Mouse (Mus musculus): Measurements from ENCODE around the gene Eda2r.

The Eda2r gene

GRCm38 (mm10) chrX:97377065-97377421 lies at the start of gene Eda2r:
Gene Eda2r (minus strand): TSS chrX:97377216.
- peak; percentile 27 to 67 for DNase-seq

- DNase-seq, result no peak
Measured at GRCm38 (mm10) chrX:97397872-97398271, 20.9 kb upstream of the Eda2r start.

GRCm38 (mm10) chrX:97378076-97378475 lies 1.1 kb upstream of the Eda2r start:
- no peak for DNase-seq

- DNase-seq, result peak; percentile 1 to 46
Measured at GRCm38 (mm10) chrX:97376321-97377064, 523 bp downstream of the Eda2r start.

- DNase-seq, result no peak
Measured at GRCm38 (mm10) chrX:97372826-97373225, 4.2 kb downstream of the Eda2r start.

GRCm38 (mm10) chrX:97369206-97369605 lies 7.8 kb downstream of the Eda2r start:
- DNase-seq, result no peak

GRCm38 (mm10) chrX:97368741-97369140 lies 8.3 kb downstream of the Eda2r start:
- DNase-seq, result no peak

GRCm38 (mm10) chrX:97360919-97361318 lies 16.1 kb downstream of the Eda2r start:
- DNase-seq, result no peak

- DNase-seq, result no peak
Measured at GRCm38 (mm10) chrX:97327891-97328290, 49.1 kb downstream of the Eda2r start.

Measured in kidney, postnatal 25 days (tissue).